Mouse (Mus musculus) C2C12 (cell line): Measurements from ENCODE around the gene Kmt5a. TPM values are rescaled to one million over a fixed set of nuclear protein-coding genes. Genes with fewer than 3 reads are reported as not detected.

ENCODE experiments used
- H3K27me3 ChIP-seq: one replicate; pipeline ENCODE4 v1.6.1; 2011; ENCODE audit not compliant: control insufficient read depth, insufficient read depth, insufficient read length
- H3K36me3 ChIP-seq: one replicate; pipeline ENCODE4 v1.6.1; 2011; ENCODE audit not compliant: control insufficient read depth, insufficient read depth
- H3K4me3 ChIP-seq: one replicate; pipeline ENCODE4 v1.5.1; 2011; ENCODE audit warnings: mild to moderate bottlenecking, control low read depth; ENCODE audit not compliant: poor library complexity, insufficient read depth, severe bottlenecking
- H3K79me2 ChIP-seq: one replicate; pipeline ENCODE4 v1.6.1; 2011; ENCODE audit not compliant: control insufficient read depth, insufficient read depth
- H3K79me3 ChIP-seq: one replicate; pipeline ENCODE4 v1.6.1; 2011; ENCODE audit warnings: low read depth, control low read depth
- H3ac ChIP-seq: one replicate; pipeline ENCODE3; 2011; ENCODE audit warnings: low read depth; ENCODE audit not compliant: control insufficient read depth, insufficient read length
- CEBPB ChIP-seq: IDR thresholded peaks from one replicate; pipeline ENCODE4 v1.6.1; 2011; ENCODE audit warnings: low read depth, mild to moderate bottlenecking, control low read depth, moderate library complexity
- CTCF ChIP-seq: IDR thresholded peaks from one replicate; pipeline ENCODE4 v1.5.1; 2011; ENCODE audit not compliant: control insufficient read depth, insufficient read depth, insufficient read length
- FOSL1 ChIP-seq: IDR thresholded peaks from one replicate; pipeline ENCODE4 v1.8.0; 2011; ENCODE audit warnings: mild to moderate bottlenecking, low read length; ENCODE audit not compliant: poor library complexity, insufficient read depth, severe bottlenecking
- MAX ChIP-seq: IDR thresholded peaks from one replicate; pipeline ENCODE4 v1.6.1; 2011; ENCODE audit warnings: mild to moderate bottlenecking, control low read depth
- MYOD1 ChIP-seq: IDR thresholded peaks from one replicate; pipeline ENCODE4 v1.6.1; 2011; ENCODE audit warnings: low read depth; ENCODE audit not compliant: control insufficient read depth, insufficient read length
- MYOG ChIP-seq: IDR thresholded peaks from one replicate; pipeline ENCODE4 v1.6.1; 2011; ENCODE audit not compliant: control insufficient read depth, insufficient read length; ENCODE audit errors: extremely low read depth
- USF1 ChIP-seq: IDR thresholded peaks from one replicate; pipeline ENCODE4 v1.6.1; 2011; ENCODE audit warnings: low read depth, mild to moderate bottlenecking, control low read depth, moderate library complexity
- polyA plus RNA-seq: library from polyadenylated mRNA; unstranded; fragments of >200 nt; fragmentation: generic; extraction: Trizol; gene quantifications from one replicate; pipeline ENCODE4 v1.2.1, GENCODE M21; 2012; ENCODE audit warnings: missing spikeins

The Kmt5a gene
- polyA plus RNA-seq, 1 experiment = 91.5 TPM

DNA sequence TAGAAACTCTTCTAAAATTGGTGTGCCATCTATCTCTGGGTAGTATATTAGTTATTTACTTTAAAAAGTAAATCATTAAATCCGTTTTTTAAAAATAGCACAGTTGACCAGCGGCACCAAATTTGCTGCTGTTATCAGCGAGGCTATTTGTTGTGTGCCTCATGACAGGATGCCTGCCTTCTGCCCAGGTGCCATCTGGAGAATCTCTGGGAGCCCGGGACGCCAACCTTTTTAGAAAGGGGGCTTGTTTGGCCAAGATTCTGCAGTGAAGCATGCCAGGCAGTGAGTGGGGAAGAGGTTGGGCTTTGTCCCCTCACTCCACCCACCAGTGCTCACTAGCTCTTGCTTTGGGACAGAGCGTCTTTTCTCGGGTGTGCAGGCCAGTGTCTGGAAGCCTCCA lies 10.3 kb downstream of the Kmt5a start:
- no peaks in the 10 kb centered on the region for H3K27me3 ChIP-seq
- TF ChIP-seq CEBPB = no peak
- no peak for TF ChIP-seq MAX
- TF ChIP-seq USF1 = no peak
- TF ChIP-seq MYOG = no peak
- no peak for TF ChIP-seq CTCF
- TF ChIP-seq FOSL1 = no peak
- peaks cover 83% of the 10 kb centered on the region for H3K79me2 ChIP-seq
- peaks cover 46% of the 10 kb centered on the region for H3K79me3 ChIP-seq
- H3K4me3 ChIP-seq = no peak overlapping the region
- H3K36me3 ChIP-seq = peaks cover 81% of the 10 kb centered on the region
- no peak overlapping the region for H3ac ChIP-seq

DNA sequence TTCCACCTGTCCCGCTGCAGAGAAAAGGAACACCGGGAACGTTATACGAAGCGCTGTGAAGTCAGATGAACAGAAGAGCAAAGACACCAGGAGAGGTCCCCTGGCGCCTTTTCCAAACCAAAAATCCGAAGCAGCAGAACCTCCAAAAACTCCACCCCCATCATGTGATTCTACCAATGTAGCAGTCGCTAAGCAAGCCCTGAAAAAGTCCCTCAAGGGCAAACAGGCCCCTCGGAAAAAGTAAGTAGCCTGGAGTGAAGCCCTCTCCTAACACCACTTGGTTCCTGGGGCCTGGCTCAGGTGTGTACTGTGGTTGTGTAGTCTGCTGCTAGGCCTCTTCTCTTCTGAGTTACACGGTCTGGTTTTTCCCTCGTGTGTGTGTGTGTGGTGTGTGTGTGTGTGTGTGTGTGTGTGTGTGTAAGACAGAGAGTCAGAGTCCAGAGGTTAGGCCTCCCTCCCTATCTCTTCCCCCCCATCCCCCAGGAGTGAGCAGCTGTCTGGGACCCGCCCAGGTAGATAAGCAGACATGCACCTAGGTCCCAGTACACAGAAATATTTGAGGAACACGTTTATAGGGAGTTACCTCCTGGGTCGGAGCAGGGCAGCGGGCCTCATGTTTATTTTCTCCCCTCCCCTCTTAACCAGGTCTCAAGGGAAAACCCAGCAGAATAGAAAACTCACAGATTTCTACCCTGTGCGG lies 11.1 kb downstream of the Kmt5a start:
- Histone ChIP-seq H3ac (no peak overlapping the region), H3K27me3 (no peaks in the 10 kb centered on the region), H3K4me3 (no peak overlapping the region), H3K79me3 (peaks cover 46% of the 10 kb centered on the region), H3K36me3 (peaks cover 88% of the 10 kb centered on the region), H3K79me2 (peaks cover 78% of the 10 kb centered on the region)
- no peak for TF ChIP-seq MYOD1
- TF ChIP-seq FOSL1 = no peak
- no peak for TF ChIP-seq USF1
- TF ChIP-seq CEBPB = no peak
- no peak for TF ChIP-seq MYOG

DNA sequence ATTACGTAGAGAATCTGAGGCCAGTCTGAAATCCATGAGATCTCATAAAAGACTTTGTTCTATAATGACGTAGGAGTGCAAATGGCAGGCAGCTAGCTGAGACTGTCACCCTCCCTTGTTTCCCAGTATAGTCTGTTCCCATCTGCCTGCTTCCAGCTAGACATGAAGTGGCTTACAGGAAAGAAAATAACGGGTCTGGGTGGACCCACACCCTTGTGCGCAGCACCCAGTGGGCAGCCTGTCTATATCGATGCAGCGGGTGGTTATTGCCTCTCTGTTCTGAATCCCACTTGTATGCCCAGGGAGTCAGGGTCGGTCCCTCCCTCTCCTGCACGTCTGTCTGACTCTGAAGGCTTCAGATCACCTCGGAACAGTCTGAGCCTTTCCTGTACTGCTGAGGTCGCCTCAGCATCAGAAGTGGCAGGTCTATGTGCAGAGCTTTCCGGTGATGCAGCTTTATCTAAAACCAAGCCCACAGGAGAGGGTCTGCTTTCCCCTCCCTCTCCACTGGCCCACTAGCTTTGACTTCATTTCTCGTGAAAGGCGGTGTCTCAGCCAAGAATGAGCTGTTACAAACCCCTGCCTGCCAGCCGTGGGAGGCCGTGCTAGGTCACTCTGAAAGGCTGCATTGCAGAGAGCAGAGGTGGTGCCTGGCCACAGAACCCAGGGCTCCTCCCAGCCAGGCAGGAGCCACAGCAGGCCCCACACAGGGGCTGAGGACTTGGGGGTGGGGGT lies 12.9 kb downstream of the Kmt5a start:
- H3K79me3 ChIP-seq = peaks cover 34% of the 10 kb centered on the region
- no peak overlapping the region for H3K4me3 ChIP-seq
- H3K79me2 ChIP-seq = peaks cover 59% of the 10 kb centered on the region
- TF ChIP-seq CTCF = no peak
- peaks cover 99% of the 10 kb centered on the region for H3K36me3 ChIP-seq
- no peak overlapping the region for H3ac ChIP-seq
- no peaks in the 10 kb centered on the region for H3K27me3 ChIP-seq

DNA sequence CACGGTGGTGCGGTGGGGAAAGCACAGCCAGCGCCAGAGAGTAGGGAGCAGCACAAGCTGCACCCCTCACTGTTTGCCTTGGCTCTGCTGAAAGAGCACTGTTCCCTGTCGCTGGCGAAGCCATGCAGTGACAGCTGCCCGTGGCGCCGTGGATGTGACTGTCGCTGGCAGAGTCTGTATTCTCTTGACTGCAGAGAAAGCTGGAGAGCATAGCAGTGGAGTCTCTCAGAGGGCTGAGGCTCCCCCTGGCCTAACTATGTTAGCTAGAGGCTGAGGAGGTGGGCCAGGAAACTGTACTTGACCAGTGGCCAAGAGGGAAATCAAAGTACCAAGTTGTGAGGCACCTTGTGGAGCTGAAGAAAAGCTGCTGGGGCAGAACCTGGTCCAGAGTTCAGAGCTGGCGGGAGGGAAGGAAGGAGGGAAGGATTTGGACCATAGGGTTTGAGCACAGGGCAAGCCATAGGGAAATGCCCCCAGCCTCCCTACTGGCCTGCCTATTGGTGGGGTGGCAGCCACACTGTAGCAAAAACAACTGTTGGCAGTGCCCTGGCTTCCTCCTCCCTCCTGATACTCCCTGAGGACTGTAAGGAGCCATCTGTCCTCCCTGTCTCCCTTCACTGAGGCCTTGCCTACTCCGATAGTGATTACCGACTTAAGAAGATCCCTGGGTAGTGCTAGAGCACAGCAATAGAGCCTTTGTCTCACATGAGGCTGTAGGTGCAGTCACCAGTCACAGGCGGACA lies 13.8 kb downstream of the Kmt5a start:
- Histone ChIP-seq H3K27me3 (no peaks in the 10 kb centered on the region), H3K79me2 (peaks cover 50% of the 10 kb centered on the region), H3K79me3 (peaks cover 25% of the 10 kb centered on the region), H3K36me3 (peaks cover 94% of the 10 kb centered on the region), H3ac (no peak overlapping the region), H3K4me3 (no peak overlapping the region)
- TF ChIP-seq FOSL1 (no peak), MYOG (no peak), CEBPB (no peak), CTCF (no peak)

DNA sequence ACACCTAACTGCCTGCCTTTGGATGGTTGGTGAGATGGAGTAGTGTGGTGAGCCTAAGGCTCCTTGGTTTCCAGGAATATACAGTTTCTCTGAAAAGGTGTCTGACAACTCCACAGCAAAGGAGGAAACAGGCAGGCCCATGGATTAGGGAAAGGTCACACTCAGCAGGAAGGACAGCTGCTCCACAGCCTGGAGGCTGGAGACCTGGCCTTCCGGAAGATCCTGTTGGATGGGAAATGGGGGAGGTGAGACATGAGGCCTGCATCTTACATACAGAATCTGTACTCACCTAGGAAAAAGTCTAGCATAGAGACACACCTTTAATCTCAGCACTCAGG lies 14.3 kb downstream of the Kmt5a start:
- H3K4me3 ChIP-seq = no peak overlapping the region
- H3K27me3 ChIP-seq = no peaks in the 10 kb centered on the region
- no peak for TF ChIP-seq FOSL1
- TF ChIP-seq CTCF = no peak
- no peak for TF ChIP-seq CEBPB
- no peak for TF ChIP-seq USF1
- no peak for TF ChIP-seq MAX
- no peak for TF ChIP-seq MYOD1
- TF ChIP-seq MYOG = no peak
- H3ac ChIP-seq = no peak overlapping the region
- H3K79me3 ChIP-seq = peaks cover 20% of the 10 kb centered on the region
- H3K79me2 ChIP-seq = peaks cover 45% of the 10 kb centered on the region
- peaks cover 94% of the 10 kb centered on the region for H3K36me3 ChIP-seq
